Mouse (Mus musculus) heart, embryonic 14.5 days (tissue): ENCODE data around the gene Rbpj. TPM values are rescaled to one million over a fixed set of nuclear protein-coding genes. Genes with fewer than 3 reads are reported as not detected.

Source experiments
- ATAC-seq: fragments of 200-750 bp; cut with Nextera tagmentation; 2 replicates; pipeline ENCODE4 v1.8.0; 2017; ENCODE audit warnings: low read depth, moderate TSS enrichment; ENCODE audit not compliant: insufficient number of reproducible peaks, insufficient read depth, low FRiP score
- H3K27ac ChIP-seq, 2 experiments: fragments of 200-500 bp in 1 of 2; fragments of 300-500 bp in 1 of 2; sonication (generic) in 1 of 2; replicated peaks in 1 of 2; 2 replicates each; pipeline ENCODE4 v1.5.1; 2012 to 2014; ENCODE audit warnings: low read depth in 2 of 2, low read length in 2 of 2, control low read depth in 1 of 2, mild to moderate bottlenecking in 1 of 2, mixed read lengths in 1 of 2; ENCODE audit not compliant: control insufficient read depth in 1 of 2, insufficient read depth in 1 of 2
- H3K27me3 ChIP-seq: fragments of 300-500 bp; sonication (generic); 2 replicates; pipeline ENCODE4 v1.6.1; 2014; ENCODE audit warnings: mild to moderate bottlenecking, low read length, control low read depth; ENCODE audit not compliant: control insufficient read depth, insufficient read depth
- H3K36me3 ChIP-seq: fragments of 300-500 bp; sonication (generic); 2 replicates; pipeline ENCODE4 v1.6.1; 2014; ENCODE audit warnings: mild to moderate bottlenecking, control low read depth, low read length, mixed read lengths; ENCODE audit not compliant: control insufficient read depth, insufficient read depth
- H3K4me1 ChIP-seq, 2 experiments: fragments of 200-500 bp in 1 of 2; fragments of 300-500 bp in 1 of 2; sonication (generic) in 1 of 2; 2 replicates each; pipeline ENCODE4 v1.6.1; 2012 to 2014; ENCODE audit warnings: low read length in 2 of 2, control low read depth in 1 of 2, mixed read lengths in 1 of 2; ENCODE audit not compliant: control insufficient read depth in 2 of 2, insufficient read depth in 2 of 2
- H3K4me2 ChIP-seq: fragments of 300-500 bp; sonication (generic); 2 replicates; pipeline ENCODE4 v1.6.1; 2014; ENCODE audit warnings: mild to moderate bottlenecking, low read length
- H3K4me3 ChIP-seq, 2 experiments: fragments of 200-500 bp in 1 of 2; fragments of 300-500 bp in 1 of 2; sonication (generic) in 1 of 2; 2 replicates each; pipeline ENCODE4 v1.5.1; 2012 to 2014; ENCODE audit warnings: low read length in 2 of 2, mild to moderate bottlenecking in 2 of 2, control low read depth in 1 of 2, low read depth in 1 of 2, moderate library complexity in 1 of 2; ENCODE audit not compliant: control insufficient read depth in 1 of 2, insufficient read depth in 1 of 2
- H3K9ac ChIP-seq: fragments of 300-500 bp; sonication (generic); 2 replicates; pipeline ENCODE4 v1.6.1; 2014; ENCODE audit warnings: mild to moderate bottlenecking, low read length
- H3K9me3 ChIP-seq: fragments of 300-500 bp; sonication (generic); 2 replicates; pipeline ENCODE4 v1.6.1; 2016; ENCODE audit warnings: low read length, control low read depth; ENCODE audit not compliant: control insufficient read depth
- WGBS: fragments of 180-500 bp; shearing (Covaris S2); extraction: QIAGEN DNeasy Blood & Tissue Kit; methylation state at CpG from one replicate; pipeline ENCODE4 v1.1.7; 2014; 5-methylcytosine and 5-hydroxymethylcytosine counted together
- polyA plus RNA-seq: library from polyadenylated mRNA; unstranded; fragments of >200 nt; fragmentation: Nextera tagmentation; extraction: Ambion mirVana; gene quantifications from 2 replicates; pipeline ENCODE4 v1.2.1, GENCODE M21; 2014

Gene Rbpj
- polyA plus RNA-seq, 1 experiment from 2014 or later, result 24.1 TPM

- peak overlapping the region; percentile 53 for H3K4me2 ChIP-seq
- H3K9ac ChIP-seq, result peak overlapping the region; percentile 18; the same call in 1 of the 2 replicates
- no peaks in the 10 kb centered on the region for H3K36me3 ChIP-seq
- peak overlapping the region; percentile 64 to 68 for H3K27ac ChIP-seq
- H3K27me3 ChIP-seq, result no peaks in the 10 kb centered on the region
- WGBS, result 26% methylated on average over 9 of the region's 9 CpGs
- peaks cover 25 to 26% of the 10 kb centered on the region in 2 experiments for H3K4me1 ChIP-seq
- H3K4me3 ChIP-seq, result peak overlapping the region; percentile 16 to 23
- no peak for ATAC-seq
- H3K9me3 ChIP-seq, result no peaks in the 10 kb centered on the region
Measured at GRCm38 (mm10) chr5:53469777-53470131, 3.8 kb downstream of the Rbpj start.

GRCm38 (mm10) chr5:53470141-53471079 lies 4.5 kb downstream of the Rbpj start:
- WGBS, result 12% methylated on average over 16 of the region's 16 CpGs
- no peaks in the 10 kb centered on the region for H3K36me3 ChIP-seq
- H3K27me3 ChIP-seq, result no peaks in the 10 kb centered on the region
- peak overlapping the region; percentile 16; a peak in 2 of 4 replicates for H3K4me3 ChIP-seq
- peak overlapping the region; percentile 64 to 68 for H3K27ac ChIP-seq
- peak overlapping the region; percentile 18 for H3K9ac ChIP-seq
- H3K4me1 ChIP-seq, result peaks cover 25 to 26% of the 10 kb centered on the region in 2 experiments
- H3K4me2 ChIP-seq, result peak overlapping the region; percentile 53
- ATAC-seq, result peak; percentile 52; the same call in 1 of the 2 replicates
- H3K9me3 ChIP-seq, result no peaks in the 10 kb centered on the region

- H3K36me3 ChIP-seq, result no peaks in the 10 kb centered on the region
- H3K9me3 ChIP-seq, result no peaks in the 10 kb centered on the region
- 61% methylated on average over 11 of the region's 11 CpGs for WGBS
- H3K27me3 ChIP-seq, result no peaks in the 10 kb centered on the region
- no peak overlapping the region for H3K9ac ChIP-seq
- H3K4me3 ChIP-seq, result no peak overlapping the region
- H3K4me1 ChIP-seq, result peaks cover 24 to 26% of the 10 kb centered on the region in 2 experiments
- peak; percentile 27; the same call in 1 of the 2 replicates for ATAC-seq
- no peak overlapping the region for H3K4me2 ChIP-seq
- H3K27ac ChIP-seq, result peak overlapping the region in 1 of 2 experiments; percentile 17; a peak in 1 of 4 replicates
Measured at GRCm38 (mm10) chr5:53472485-53472884, 6.5 kb downstream of the Rbpj start.

- no peak overlapping the region for H3K4me3 ChIP-seq
Measured at GRCm38 (mm10) chr5:53479161-53479560, 13.2 kb downstream of the Rbpj start.

GRCm38 (mm10) chr5:53479891-53480290 lies 13.9 kb downstream of the Rbpj start:
- Histone ChIP-seq H3K27ac (no peak overlapping the region), H3K4me3 (no peak overlapping the region), H3K4me2 (no peak overlapping the region), H3K27me3 (no peaks in the 10 kb centered on the region), H3K9ac (no peak overlapping the region), H3K36me3 (no peaks in the 10 kb centered on the region), H3K4me1 (no peaks in the 10 kb centered on the region), H3K9me3 (no peaks in the 10 kb centered on the region)
- ATAC-seq, result no peak
- WGBS, result 84% methylated on average over 5 of the region's 5 CpGs

More at GRCm38 (mm10) chr5:53479161-53479560, 13.2 kb downstream of the Rbpj start:
- Histone ChIP-seq H3K27me3 (no peaks in the 10 kb centered on the region), H3K9me3 (no peaks in the 10 kb centered on the region), H3K9ac (no peak overlapping the region), H3K4me2 (no peak overlapping the region), H3K36me3 (no peaks in the 10 kb centered on the region), H3K4me1 (no peaks in the 10 kb centered on the region), H3K27ac (no peak overlapping the region)
- no peak for ATAC-seq
- 81% methylated on average over 6 of the region's 6 CpGs for WGBS

- Histone ChIP-seq H3K36me3 (no peaks in the 10 kb centered on the region), H3K4me3 (no peak overlapping the region), H3K4me1 (no peaks in the 10 kb centered on the region), H3K9ac (no peak overlapping the region), H3K27ac (no peak overlapping the region), H3K4me2 (no peak overlapping the region), H3K27me3 (no peaks in the 10 kb centered on the region), H3K9me3 (no peaks in the 10 kb centered on the region)
- no peak for ATAC-seq
- 89% methylated on average over 2 of the region's 2 CpGs for WGBS
Measured at GRCm38 (mm10) chr5:53481021-53481420, 15.1 kb downstream of the Rbpj start.

GRCm38 (mm10) chr5:53485069-53485628 lies 19.2 kb downstream of the Rbpj start:
- Histone ChIP-seq H3K9me3 (no peaks in the 10 kb centered on the region), H3K27ac (no peak overlapping the region), H3K9ac (no peak overlapping the region), H3K4me1 (no peaks in the 10 kb centered on the region), H3K4me2 (no peak overlapping the region), H3K36me3 (no peaks in the 10 kb centered on the region), H3K27me3 (no peaks in the 10 kb centered on the region), H3K4me3 (no peak overlapping the region)
- 77% methylated on average over 6 of the region's 6 CpGs for WGBS
- ATAC-seq, result no peak
